9 mouse cellular contexts compared by ENCODE assay signal in genomic region chr6:145116098-145116672, GRCm38 (mm10). TPM values are rescaled to one million over a fixed set of nuclear protein-coding genes. Genes with fewer than 3 reads are reported as not detected.
DNase-seq lines count a peak whose midpoint lies in the region; ATAC-seq and TF ChIP-seq lines count a peak whose summit lies in the region.
"Had no signal": no experiment of that assay in that cellular context is flagged by ENCODE, and none has a peak within 500 bp of the region (broad histone marks: within the 10 kb centered on the region; RNA-seq: fewer than 3 reads in every experiment).

No protein-coding gene starts in this region.

- no peak for TF ChIP-seq EP300 in liver, postnatal 0 days (IDR thresholded peaks at IDR 0.05; ENCODE audit: low read depth)

- H3K27ac ChIP-seq in lung, embryonic 15.5 days, result peak overlapping the region; percentile 48; the same call in 1 of the 2 replicates
- 0 out of 2 replicates have a peak overlapping the region, but pooled peaks have one; percentile 44 for H3K27ac ChIP-seq in forebrain, embryonic 14.5 days (ENCODE audit: low read depth, low read length)
- peak overlapping the region; percentile 76 for H3K27ac ChIP-seq in liver, postnatal 0 days (ENCODE audit: low read depth)

- no peak for TF ChIP-seq CTCF in lung, adult 2 months (IDR thresholded peaks at IDR 0.05; ENCODE audit: insufficient read depth, low read length)
- TF ChIP-seq CTCF in liver, postnatal 0 days (IDR thresholded peaks at IDR 0.05; ENCODE audit: low read depth), result no peak

- H3K4me2 ChIP-seq in lung, embryonic 15.5 days, result no peak overlapping the region
- 0 out of 2 replicates have a peak overlapping the region, but pooled peaks have one; percentile 3 for H3K4me2 ChIP-seq in forebrain, embryonic 14.5 days (ENCODE audit: low read length)
- peak overlapping the region; percentile 45 for H3K4me2 ChIP-seq in liver, postnatal 0 days (ENCODE audit: low read depth, low read length)

- H3K9ac ChIP-seq in lung, embryonic 15.5 days, result no peak overlapping the region
- H3K9ac ChIP-seq in forebrain, embryonic 14.5 days (ENCODE audit: low read length), result peak overlapping the region; percentile 17; the same call in 1 of the 2 replicates
- no peak overlapping the region for H3K9ac ChIP-seq in liver, postnatal 0 days (replicated peaks)

- H3K36me3 ChIP-seq in lung, embryonic 15.5 days, result no peaks in the 10 kb centered on the region
- H3K36me3 ChIP-seq in forebrain, embryonic 14.5 days (ENCODE audit: control insufficient read depth, insufficient read depth, low read length), result no peaks in the 10 kb centered on the region
- H3K36me3 ChIP-seq in liver, postnatal 0 days (replicated peaks; ENCODE audit: insufficient read depth, low read length), result no peaks in the 10 kb centered on the region

- TF ChIP-seq POLR2A in lung, adult 2 months (IDR thresholded peaks at IDR 0.05; ENCODE audit: borderline replicate concordance, extremely low read depth, low read depth, low read length), result no peak

- no peaks in the 10 kb centered on the region for H3K9me3 ChIP-seq in lung, embryonic 15.5 days
- no peaks in the 10 kb centered on the region for H3K9me3 ChIP-seq in forebrain, embryonic 14.5 days (replicated peaks; ENCODE audit: control insufficient read depth, low read length)
- no peaks in the 10 kb centered on the region for H3K9me3 ChIP-seq in liver, postnatal 0 days (ENCODE audit: low read length)

- H3K4me1 ChIP-seq in lung, embryonic 15.5 days, result peaks cover 11% of the 10 kb centered on the region
- no peaks in the 10 kb centered on the region for H3K4me1 ChIP-seq in lung, adult 2 months (ENCODE audit: control insufficient read depth, insufficient read depth, low read length)
- peaks cover 9% of the 10 kb centered on the region; the same call in 1 of the 2 replicates for H3K4me1 ChIP-seq in forebrain, embryonic 14.5 days (ENCODE audit: control insufficient read depth, insufficient read depth, low read length)
- H3K4me1 ChIP-seq in liver, postnatal 0 days (ENCODE audit: insufficient read depth), result peaks cover 20% of the 10 kb centered on the region

- WGBS in lung, embryonic 15.5 days, result 12% methylated on average over 4 of the region's 4 CpGs
- 41% methylated on average over 4 of the region's 4 CpGs for WGBS in lung, adult 2 months
- WGBS in forebrain, embryonic 14.5 days, result 5% methylated on average over 4 of the region's 4 CpGs
- 36% methylated on average over 4 of the region's 4 CpGs for WGBS in liver, postnatal 0 days (ENCODE audit: insufficient replicate concordance)

- peak; percentile 72; the same call in 1 of the 2 replicates for ATAC-seq in lung, embryonic 15.5 days (ENCODE audit: borderline replicate concordance, extremely low read depth, low FRiP score, low TSS enrichment)
- peak; percentile 89 for ATAC-seq in forebrain, embryonic 14.5 days
- peak; percentile 11; the same call in 1 of the 2 replicates for ATAC-seq in liver, postnatal 0 days
- no peak for ATAC-seq in megakaryocyte-erythroid progenitor cell, adult 5-6 weeks (replicated peaks; ENCODE audit: low FRiP score, low TSS enrichment, poor library complexity, severe bottlenecking)

- no peaks in the 10 kb centered on the region for H3K27me3 ChIP-seq in lung, embryonic 15.5 days
- H3K27me3 ChIP-seq in forebrain, embryonic 14.5 days (replicated peaks; ENCODE audit: control insufficient read depth, insufficient read depth, low read length), result no peaks in the 10 kb centered on the region
- H3K27me3 ChIP-seq in liver, postnatal 0 days (ENCODE audit: insufficient read depth, low read length), result no peaks in the 10 kb centered on the region

- DNase-seq in lung, adult 2 months, result no peak
- DNase-seq in forebrain, embryonic 14.5 days (ENCODE audit: low spot score), result peak; percentile 27
- no peak for DNase-seq in liver, postnatal 0 days
- peak; percentile 52 to 68 for DNase-seq in thymus, postnatal 36 days
- DNase-seq in gastrocnemius, adult 18-20 months (ENCODE audit: low spot score), result no peak
- no peak for DNase-seq in layer of hippocampus, adult 9-10 months (ENCODE audit: low spot score)
- DNase-seq: heart, adult 11 months had no signal

- H3K4me3 ChIP-seq in lung, embryonic 15.5 days, result no peak overlapping the region
- H3K4me3 ChIP-seq in lung, adult 2 months (replicated peaks; ENCODE audit: extremely low read depth, low read depth, low read length), result no peak overlapping the region
- no peak overlapping the region for H3K4me3 ChIP-seq in forebrain, embryonic 14.5 days (ENCODE audit: low read depth, low read length)
- H3K4me3 ChIP-seq in liver, postnatal 0 days (ENCODE audit: low read depth, low read length), result peak overlapping the region; percentile 5

RNA-seq across cellular contexts. Expression of gene Lrmp, which starts 0.7 kb away (rescaled TPM):
- polyA plus RNA-seq in lung, embryonic 15.5 days (2015; fragmentation: Nextera tagmentation; extraction: Ambion mirVana), result 3.9 and 6.6 TPM in 2 replicates
- 12.3 and 15.2 TPM in 2 replicates for polyA plus RNA-seq in lung, adult 2 months (2012; rRNA removed)
- polyA plus RNA-seq in forebrain, embryonic 14.5 days (2014; fragmentation: Nextera tagmentation; extraction: Ambion mirVana), result 0.58 and 1.1 TPM in 2 replicates
- polyA plus RNA-seq in liver, postnatal 0 days (2015; fragmentation: Nextera tagmentation; extraction: Ambion mirVana), result 26.8 and 28.0 TPM in 2 replicates
- 45.0 and 67.3 TPM in 2 replicates for total RNA-seq in megakaryocyte-erythroid progenitor cell, adult 5-6 weeks (2014; fragmentation: Nextera tagmentation)
- 45.7 and 47.6 TPM in 2 replicates for total RNA-seq in megakaryocyte-erythroid progenitor cell, adult 5-6 weeks (2017)
- total RNA-seq in gastrocnemius, adult 18-20 months (2021), result under 1 TPM; 0.37 to 0.55 TPM

RNA-seq across cellular contexts. Expression of gene Bcat1, which starts 40.2 kb away (rescaled TPM):
- 7.5 and 7.9 TPM in 2 replicates for polyA plus RNA-seq in lung, embryonic 15.5 days (2015; fragmentation: Nextera tagmentation; extraction: Ambion mirVana)
- polyA plus RNA-seq in lung, adult 2 months (2012; rRNA removed), result 0.10 and 0.21 TPM in 2 replicates
- polyA plus RNA-seq in forebrain, embryonic 14.5 days (2014; fragmentation: Nextera tagmentation; extraction: Ambion mirVana), result 105 and 111 TPM in 2 replicates
- polyA plus RNA-seq in liver, postnatal 0 days (2015; fragmentation: Nextera tagmentation; extraction: Ambion mirVana), result 0.46 and 0.81 TPM in 2 replicates
- 2.7 TPM in 1 of 2 replicates, not detected in the other for total RNA-seq in megakaryocyte-erythroid progenitor cell, adult 5-6 weeks (2014; fragmentation: Nextera tagmentation)
- total RNA-seq in megakaryocyte-erythroid progenitor cell, adult 5-6 weeks (2017), result 0.47 TPM in 1 of 2 replicates, not detected in the other
- total RNA-seq in gastrocnemius, adult 18-20 months (2021), result under 1 TPM; 0.53 to 0.64 TPM

Comparison
In these comparisons a context has a peak if more than half of its experiments do, and no peak if none do; other contexts are left out.
1. DNase-seq: peak in forebrain, embryonic 14.5 days (single experiment) and thymus, postnatal 36 days (2 of 2); none in lung, adult 2 months (single experiment), liver, postnatal 0 days (single experiment), gastrocnemius, adult 18-20 months (single experiment) and layer of hippocampus, adult 9-10 months (single experiment).
2. RNA of gene Bcat1, which starts 40.2 kb away (polyA plus RNA-seq): 105 to 111 TPM in forebrain, embryonic 14.5 days; 7.5 to 7.9 TPM in lung, embryonic 15.5 days, 0.46 to 0.81 TPM in liver, postnatal 0 days and 0.10 to 0.21 TPM in lung, adult 2 months; every median in the first group is over 10 times any median in the second.
3. Peak in every context shown above with its lines, with median percentiles within 50 percentile points of each other: H3K27ac ChIP-seq.